In genomic region chr5:35444731-35445130, GRCm38 (mm10) we compare ENCODE assay signal across 23 mouse cellular contexts. TPM values are rescaled to one million over a fixed set of nuclear protein-coding genes. Genes with fewer than 3 reads are reported as not detected.
"Had no signal": no experiment of that assay in that cellular context is flagged by ENCODE, and none has a peak within 500 bp of the region (broad histone marks: within the 10 kb centered on the region; RNA-seq: fewer than 3 reads in every experiment).

No protein-coding gene starts in this region.

- H3K4me3 ChIP-seq: kidney, embryonic 15.5 days; left cerebral cortex, adult 2 months; limb, embryonic 12.5 days; liver, embryonic 13.5 days; lung, embryonic 15.5 days; midbrain, embryonic 13.5 days; myocyte; stomach, embryonic 15.5 days had no signal

- DNase-seq: kidney, adult 2 months; kidney, postnatal 14 days; liver; liver, embryonic 13.5 days; liver, postnatal 0 days; lung, postnatal 14 days; right cerebral cortex, postnatal 14 days; thymus, adult 2 months; thymus, postnatal 25 days had no signal

- H3K9me3 ChIP-seq: kidney, embryonic 15.5 days; limb, embryonic 12.5 days; liver, embryonic 13.5 days; lung, embryonic 15.5 days; midbrain, embryonic 13.5 days; stomach, embryonic 15.5 days had no signal

- ATAC-seq: liver, postnatal 0 days; midbrain, embryonic 13.5 days had no signal

- H3K36me3 ChIP-seq: kidney, embryonic 15.5 days; limb, embryonic 12.5 days; liver, embryonic 13.5 days; lung, embryonic 15.5 days; midbrain, embryonic 13.5 days; stomach, embryonic 15.5 days had no signal

- H3K27me3 ChIP-seq: lung, embryonic 15.5 days; stomach, embryonic 15.5 days had no signal

- H3K4me2 ChIP-seq: kidney, embryonic 15.5 days; limb, embryonic 12.5 days; liver, embryonic 13.5 days; lung, embryonic 15.5 days; midbrain, embryonic 13.5 days; stomach, embryonic 15.5 days had no signal

- H3K4me1 ChIP-seq: liver, embryonic 13.5 days had no signal

- H3K9ac ChIP-seq: kidney, embryonic 15.5 days; limb, embryonic 12.5 days; liver, embryonic 13.5 days; liver, postnatal 0 days; lung, embryonic 15.5 days; midbrain, embryonic 13.5 days; stomach, embryonic 15.5 days had no signal

- H3K27ac ChIP-seq: kidney, embryonic 15.5 days; left cerebral cortex, adult 2 months; limb, embryonic 12.5 days; liver, embryonic 13.5 days; lung, embryonic 15.5 days; midbrain, embryonic 13.5 days; stomach, embryonic 15.5 days had no signal

RNA-seq across cellular contexts. Expression of gene Hmx1, which starts 55.8 kb away (rescaled TPM):
- total RNA-seq: layer of hippocampus, postnatal 25 days; left cerebral cortex, adult 2 months; left cerebral cortex, postnatal 14 days; megakaryocyte-erythroid progenitor cell, adult 5-6 weeks; neutrophil, adult 5-6 weeks had no signal
- polyA plus RNA-seq: large intestine, adult 2 months; liver, embryonic 13.5 days; liver, postnatal 0 days; midbrain, embryonic 13.5 days; myocyte; spleen, adult 2 months; urinary bladder, adult 2 months had no signal
